ENCODE assay signal across 8 mouse cellular contexts in the genomic region with DNA sequence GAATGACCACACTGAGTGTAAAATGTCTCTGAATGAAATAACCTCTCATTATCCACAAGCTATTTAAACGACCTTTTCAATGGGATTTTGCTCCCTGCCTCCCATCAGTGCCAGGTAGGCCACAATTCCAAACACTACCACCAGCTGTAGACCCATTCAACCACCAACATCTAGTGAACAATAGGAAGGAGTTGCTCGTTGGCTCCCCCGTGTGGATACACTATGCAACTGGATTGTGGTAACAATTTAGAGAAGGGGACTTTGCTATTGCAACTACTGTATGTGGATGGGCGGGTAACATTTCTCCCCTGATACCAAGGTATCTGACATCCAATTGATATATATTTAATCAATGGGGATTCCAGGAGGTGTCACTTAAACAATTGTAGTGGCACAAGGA. TPM values are rescaled to one million over a fixed set of nuclear protein-coding genes. Genes with fewer than 3 reads are reported as not detected.
DNase-seq lines count a peak whose midpoint lies in the region; ATAC-seq and TF ChIP-seq lines count a peak whose summit lies in the region.

No protein-coding gene starts in this region.

- H3K9me3 ChIP-seq in forebrain, embryonic 11.5 days (ENCODE audit: control insufficient read depth, low read length), result no peaks in the 10 kb centered on the region
- no peaks in the 10 kb centered on the region for H3K9me3 ChIP-seq in forebrain, embryonic 12.5 days
- H3K9me3 ChIP-seq in kidney, postnatal 0 days (replicated peaks; ENCODE audit: low read length), result no peaks in the 10 kb centered on the region
- no peaks in the 10 kb centered on the region for H3K9me3 ChIP-seq in lung, embryonic 14.5 days (ENCODE audit: low read depth, low read length)

- no peak overlapping the region for H3K4me2 ChIP-seq in forebrain, embryonic 11.5 days (ENCODE audit: low read depth, low read length, severe bottlenecking)
- H3K4me2 ChIP-seq in forebrain, embryonic 12.5 days, result no peak overlapping the region
- H3K4me2 ChIP-seq in kidney, postnatal 0 days (ENCODE audit: low read length), result no peak overlapping the region
- H3K4me2 ChIP-seq in lung, embryonic 14.5 days, result no peak overlapping the region

- no peak overlapping the region for H3K4me3 ChIP-seq in forebrain, embryonic 11.5 days (ENCODE audit: low read depth, low read length)
- H3K4me3 ChIP-seq in forebrain, embryonic 12.5 days (replicated peaks), result no peak overlapping the region
- H3K4me3 ChIP-seq in kidney, postnatal 0 days (replicated peaks; ENCODE audit: low read depth, low read length), result no peak overlapping the region
- no peak overlapping the region for H3K4me3 ChIP-seq in lung, embryonic 14.5 days (ENCODE audit: low read depth, low read length)
- no peak overlapping the region for H3K4me3 ChIP-seq in small intestine, adult 2 months (ENCODE audit: low read depth, low read length)

- H3K4me1 ChIP-seq in forebrain, embryonic 11.5 days (replicated peaks; ENCODE audit: control insufficient read depth, insufficient read depth, low read length), result no peaks in the 10 kb centered on the region
- H3K4me1 ChIP-seq in forebrain, embryonic 12.5 days, result no peaks in the 10 kb centered on the region
- H3K4me1 ChIP-seq in kidney, postnatal 0 days (replicated peaks; ENCODE audit: insufficient read depth, low read length), result no peaks in the 10 kb centered on the region
- H3K4me1 ChIP-seq in lung, embryonic 14.5 days (ENCODE audit: insufficient read depth), result no peaks in the 10 kb centered on the region
- peaks cover 6% of the 10 kb centered on the region; the same call in 1 of the 2 replicates for H3K4me1 ChIP-seq in small intestine, adult 2 months (ENCODE audit: control insufficient read depth, insufficient read depth, insufficient read length, low read length)

- no peak for TF ChIP-seq POLR2A in small intestine, adult 2 months (IDR thresholded peaks at IDR 0.05; ENCODE audit: low read depth, low read length)

- no peaks in the 10 kb centered on the region for H3K27me3 ChIP-seq in forebrain, embryonic 11.5 days (ENCODE audit: control insufficient read depth, insufficient read depth, low read length)
- no peaks in the 10 kb centered on the region for H3K27me3 ChIP-seq in forebrain, embryonic 12.5 days
- no peaks in the 10 kb centered on the region for H3K27me3 ChIP-seq in kidney, postnatal 0 days (ENCODE audit: insufficient read depth, low read length)
- no peaks in the 10 kb centered on the region for H3K27me3 ChIP-seq in lung, embryonic 14.5 days (ENCODE audit: insufficient read depth, low read length)
- H3K27me3 ChIP-seq in small intestine, adult 2 months (ENCODE audit: control insufficient read depth, insufficient read depth, low read length), result no peaks in the 10 kb centered on the region

- no peak overlapping the region for H3K9ac ChIP-seq in forebrain, embryonic 11.5 days (ENCODE audit: low read length)
- H3K9ac ChIP-seq in forebrain, embryonic 12.5 days, result no peak overlapping the region
- H3K9ac ChIP-seq in kidney, postnatal 0 days (ENCODE audit: low read depth, low read length), result no peak overlapping the region
- no peak overlapping the region for H3K9ac ChIP-seq in lung, embryonic 14.5 days

- TF ChIP-seq CTCF in kidney, postnatal 0 days (IDR thresholded peaks at IDR 0.05; ENCODE audit: low read depth), result peak; percentile 85
- peak; percentile 77 for TF ChIP-seq CTCF in lung, embryonic 14.5 days (IDR thresholded peaks at IDR 0.05; ENCODE audit: low read depth)
- TF ChIP-seq CTCF in small intestine, adult 2 months (IDR thresholded peaks at IDR 0.05; ENCODE audit: extremely low read depth, insufficient read length, insufficient replicate concordance, low read depth, low read length), result peak; percentile 47; the same call in 1 of the 2 replicates

- no peak for ATAC-seq in forebrain, embryonic 11.5 days (replicated peaks; ENCODE audit: low FRiP score)
- ATAC-seq in forebrain, embryonic 12.5 days (ENCODE audit: low FRiP score), result no peak
- ATAC-seq in kidney, postnatal 0 days (replicated peaks; ENCODE audit: low FRiP score, low read depth), result no peak
- ATAC-seq in lung, embryonic 14.5 days (ENCODE audit: insufficient read depth), result no peak

- H3K36me3 ChIP-seq in forebrain, embryonic 11.5 days (ENCODE audit: control insufficient read depth, insufficient read depth, low read length), result no peaks in the 10 kb centered on the region
- H3K36me3 ChIP-seq in forebrain, embryonic 12.5 days (replicated peaks), result no peaks in the 10 kb centered on the region
- H3K36me3 ChIP-seq in kidney, postnatal 0 days (ENCODE audit: insufficient read depth, low read length), result no peaks in the 10 kb centered on the region
- no peaks in the 10 kb centered on the region for H3K36me3 ChIP-seq in lung, embryonic 14.5 days (ENCODE audit: insufficient read depth)
- peaks cover 15% of the 10 kb centered on the region for H3K36me3 ChIP-seq in small intestine, adult 2 months (ENCODE audit: control insufficient read depth, insufficient read depth, low read length)

- H3K27ac ChIP-seq in forebrain, embryonic 11.5 days (ENCODE audit: low read depth, low read length), result no peak overlapping the region
- no peak overlapping the region for H3K27ac ChIP-seq in forebrain, embryonic 12.5 days
- H3K27ac ChIP-seq in kidney, postnatal 0 days, result no peak overlapping the region
- H3K27ac ChIP-seq in lung, embryonic 14.5 days (ENCODE audit: low read depth), result no peak overlapping the region
- no peak overlapping the region for H3K27ac ChIP-seq in small intestine, adult 2 months (ENCODE audit: insufficient read depth, low read depth, low read length)

- peak; percentile 68 for DNase-seq in forebrain, embryonic 11.5 days (ENCODE audit: low spot score)
- DNase-seq in 3T3-L1 (ENCODE audit: low read depth, low spot score) (peak; percentile 72), adipocyte (ENCODE audit: low spot score) (peak; percentile 39)
- peak; percentile 71 for DNase-seq in embryo, embryonic 10 days (ENCODE audit: low spot score)
- peak; percentile 70 for DNase-seq in kidney, postnatal 0 days (ENCODE audit: low spot score)
- DNase-seq in lung, embryonic 14.5 days, result peak; percentile 74

- 40% methylated on average over 4 of the region's 4 CpGs for WGBS in forebrain, embryonic 11.5 days
- 42% methylated on average over 4 of the region's 4 CpGs for WGBS in forebrain, embryonic 12.5 days
- 36% methylated on average over 4 of the region's 4 CpGs for WGBS in kidney, postnatal 0 days
- 29% methylated on average over 4 of the region's 4 CpGs for WGBS in lung, embryonic 14.5 days
- WGBS in small intestine, adult 2 months, result 17% methylated on average over 4 of the region's 4 CpGs

RNA-seq across cellular contexts. Expression of a gene that starts 31.2 kb away (rescaled TPM):
- not detected in 2 replicates for polyA plus RNA-seq in forebrain, embryonic 11.5 days (2014; fragmentation: Nextera tagmentation; extraction: Ambion mirVana)
- polyA plus RNA-seq in forebrain, embryonic 12.5 days (2016; fragmentation: Nextera tagmentation; extraction: Ambion mirVana), result 0.42 TPM in 1 of 2 replicates, not detected in the other
- polyA plus RNA-seq in kidney, postnatal 0 days (2015; fragmentation: Nextera tagmentation; extraction: Ambion mirVana), result not detected in 2 replicates
- polyA plus RNA-seq in lung, embryonic 14.5 days (2014; fragmentation: Nextera tagmentation; extraction: Ambion mirVana), result 0.13 and 7.0 TPM in 2 replicates
- 0.15 TPM in 1 of 2 replicates, not detected in the other for polyA plus RNA-seq in small intestine, adult 2 months (2012; rRNA removed)

RNA-seq across cellular contexts. Expression of a gene that starts 47.4 kb away (rescaled TPM):
- polyA plus RNA-seq in forebrain, embryonic 11.5 days (2014; fragmentation: Nextera tagmentation; extraction: Ambion mirVana), result 4.6 TPM in 2 replicates
- 3.2 and 3.8 TPM in 2 replicates for polyA plus RNA-seq in forebrain, embryonic 12.5 days (2016; fragmentation: Nextera tagmentation; extraction: Ambion mirVana)
- polyA plus RNA-seq in kidney, postnatal 0 days (2015; fragmentation: Nextera tagmentation; extraction: Ambion mirVana), result 27.6 and 29.0 TPM in 2 replicates
- polyA plus RNA-seq in lung, embryonic 14.5 days (2014; fragmentation: Nextera tagmentation; extraction: Ambion mirVana), result 7.7 and 8.3 TPM in 2 replicates
- 21.6 and 30.5 TPM in 2 replicates for polyA plus RNA-seq in small intestine, adult 2 months (2012; rRNA removed)
